Mouse (Mus musculus): ENCODE results near the gene Foxo1. TPM values are rescaled to one million over a fixed set of nuclear protein-coding genes. Genes with fewer than 3 reads are reported as not detected.

Foxo1 gene
- 3.7 TPM in 2 replicates for polyA plus RNA-seq (2016; fragmentation: Nextera tagmentation; extraction: Ambion mirVana)

DNA sequence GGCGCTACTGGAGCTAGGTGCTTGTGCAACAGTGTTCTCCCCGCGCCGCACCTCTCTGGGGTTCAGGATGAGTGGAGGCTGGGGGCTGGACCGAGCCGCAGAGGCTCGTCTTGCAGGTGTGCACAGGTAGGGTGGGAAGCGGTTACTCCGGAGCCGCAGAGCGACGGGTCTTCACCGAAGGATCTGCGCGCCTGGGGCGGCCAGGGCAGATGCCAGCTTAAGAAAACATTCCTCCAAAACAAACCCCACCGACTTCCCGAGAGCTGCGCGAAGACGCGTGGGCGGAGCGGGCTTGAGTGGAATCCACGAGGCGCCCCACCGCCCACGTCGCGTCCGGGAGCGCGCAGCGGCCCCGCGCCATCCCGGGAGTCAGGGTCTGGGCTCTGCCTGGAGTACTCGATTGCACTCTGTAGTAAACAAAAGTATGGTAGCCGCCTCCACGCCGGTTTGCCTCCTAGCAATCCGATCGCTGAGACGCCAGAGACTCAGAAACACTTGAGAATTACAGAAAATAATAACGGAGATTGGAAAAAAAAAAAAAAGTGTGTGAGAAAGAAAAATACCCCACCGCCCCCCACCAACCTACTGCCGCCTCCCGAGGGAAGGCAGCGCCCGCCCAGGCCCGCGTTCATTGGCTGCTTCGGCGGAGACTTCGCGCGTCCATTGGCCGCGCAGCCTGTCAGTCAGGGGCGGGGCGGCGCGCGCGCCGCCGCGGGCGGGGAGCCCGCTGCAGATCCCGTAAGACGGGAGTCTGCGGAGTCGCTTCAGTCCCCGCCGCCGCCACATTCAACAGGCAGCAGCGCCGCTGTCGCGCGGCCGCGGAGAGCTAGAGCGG, at the start of gene Foxo1:
TSS of gene Foxo1 (plus strand) at position 685 of the 835 bp plus-strand sequence.
- Histone ChIP-seq H3K36me3 (replicated peaks) (no peaks in the 10 kb centered on the region), H3K4me3 (peak within 1 kb of the TSS; percentile 82), H3K4me1 (peaks cover 50% of the 10 kb centered on the region), H3K27me3 (replicated peaks; ENCODE audit: low read depth, poor library complexity, severe bottlenecking) (peaks cover 48% of the 10 kb centered on the region), H3K9me3 (no peaks in the 10 kb centered on the region), H3K27ac (replicated peaks) (peak within 1 kb of the TSS; percentile 88)
- peak; percentile 94 for DNase-seq (ENCODE audit: low spot score)
- under 1% methylated on average over 85 of the region's 85 CpGs for WGBS

- no peaks in the 10 kb centered on the region for H3K9me3 ChIP-seq
- no peaks in the 10 kb centered on the region for H3K27me3 ChIP-seq (replicated peaks; ENCODE audit: low read depth, poor library complexity, severe bottlenecking)
- no peak overlapping the region for H3K4me3 ChIP-seq
- H3K27ac ChIP-seq (replicated peaks), result no peak overlapping the region
- H3K36me3 ChIP-seq (replicated peaks), result no peaks in the 10 kb centered on the region
- no peak for DNase-seq (ENCODE audit: low spot score)
- H3K4me1 ChIP-seq, result no peaks in the 10 kb centered on the region
- WGBS, result 87% methylated on average over 7 of the region's 7 CpGs
Observed at GRCm38 (mm10) chr3:52218864-52219263, 49.3 kb upstream of the Foxo1 start.

- WGBS, result 76% methylated on average over 3 of the region's 3 CpGs
- no peaks in the 10 kb centered on the region for H3K9me3 ChIP-seq
- DNase-seq (ENCODE audit: low spot score), result no peak
- no peaks in the 10 kb centered on the region for H3K36me3 ChIP-seq (replicated peaks)
- H3K27me3 ChIP-seq (replicated peaks; ENCODE audit: low read depth, poor library complexity, severe bottlenecking), result no peaks in the 10 kb centered on the region
- no peaks in the 10 kb centered on the region for H3K4me1 ChIP-seq
- no peak overlapping the region for H3K4me3 ChIP-seq
- no peak overlapping the region for H3K27ac ChIP-seq (replicated peaks)
Observed at GRCm38 (mm10) chr3:52221082-52221481, 47.1 kb upstream of the Foxo1 start.

- no peak for DNase-seq (ENCODE audit: low spot score)
- Histone ChIP-seq H3K4me1 (no peaks in the 10 kb centered on the region), H3K4me3 (no peak overlapping the region), H3K27ac (replicated peaks) (no peak overlapping the region), H3K36me3 (replicated peaks) (no peaks in the 10 kb centered on the region), H3K9me3 (no peaks in the 10 kb centered on the region), H3K27me3 (replicated peaks; ENCODE audit: low read depth, poor library complexity, severe bottlenecking) (no peaks in the 10 kb centered on the region)
- WGBS, result 76% methylated on average over 5 of the region's 5 CpGs
Observed at GRCm38 (mm10) chr3:52221931-52222330, 46.2 kb upstream of the Foxo1 start.

- H3K27me3 ChIP-seq (replicated peaks; ENCODE audit: low read depth, poor library complexity, severe bottlenecking), result no peaks in the 10 kb centered on the region
- no peak for DNase-seq (ENCODE audit: low spot score)
- H3K36me3 ChIP-seq (replicated peaks), result no peaks in the 10 kb centered on the region
- 0 out of 2 replicates have a peak, but pooled peaks cover 5% of the 10 kb centered on the region for H3K4me1 ChIP-seq
- no peak overlapping the region for H3K4me3 ChIP-seq
- H3K27ac ChIP-seq (replicated peaks), result no peak overlapping the region
- WGBS, result 85% methylated on average over 4 of the region's 4 CpGs
- H3K9me3 ChIP-seq, result no peaks in the 10 kb centered on the region
Observed at GRCm38 (mm10) chr3:52236488-52236887, 31.6 kb upstream of the Foxo1 start.

GRCm38 (mm10) chr3:52237136-52237535, 31.0 kb upstream of the Foxo1 start:
- 91% methylated on average over 3 of the region's 3 CpGs for WGBS
- Histone ChIP-seq H3K9me3 (no peaks in the 10 kb centered on the region), H3K36me3 (replicated peaks) (no peaks in the 10 kb centered on the region), H3K27ac (replicated peaks) (no peak overlapping the region), H3K4me1 (0 out of 2 replicates have a peak, but pooled peaks cover 5% of the 10 kb centered on the region), H3K27me3 (replicated peaks; ENCODE audit: low read depth, poor library complexity, severe bottlenecking) (no peaks in the 10 kb centered on the region), H3K4me3 (no peak overlapping the region)
- DNase-seq (ENCODE audit: low spot score), result no peak

DNA sequence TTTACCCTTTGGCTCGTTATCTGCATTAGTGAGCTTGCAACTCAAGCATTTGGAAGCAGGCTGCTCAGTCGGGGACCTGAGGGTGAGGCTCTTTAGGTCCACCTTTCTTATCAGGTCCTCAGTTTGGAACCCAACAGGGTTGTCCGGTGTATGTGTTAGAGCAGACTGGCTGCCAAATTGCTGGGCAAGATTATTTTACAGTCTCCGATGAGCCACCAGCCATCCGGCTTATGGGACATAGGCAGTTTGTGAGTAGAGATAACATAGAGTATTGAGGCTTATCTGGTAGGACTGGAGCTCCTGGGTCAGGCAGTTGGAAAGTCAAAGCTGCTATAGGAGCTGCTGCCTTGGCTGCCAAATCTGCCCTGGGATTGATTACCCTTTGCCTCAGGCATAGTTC, 27.1 kb upstream of the Foxo1 start:
- DNase-seq (ENCODE audit: low spot score), result no peak
- WGBS, result 85% methylated on average over 5 of the region's 5 CpGs

GRCm38 (mm10) chr3:52242457-52243105, 25.6 kb upstream of the Foxo1 start:
- DNase-seq (ENCODE audit: low spot score), result peak; percentile 62
- WGBS, result 46% methylated on average over 6 of the region's 6 CpGs
- Histone ChIP-seq H3K9me3 (no peaks in the 10 kb centered on the region), H3K27me3 (replicated peaks; ENCODE audit: low read depth, poor library complexity, severe bottlenecking) (no peaks in the 10 kb centered on the region), H3K4me1 (0 out of 2 replicates have a peak, but pooled peaks cover 5% of the 10 kb centered on the region), H3K27ac (replicated peaks) (no peak overlapping the region), H3K36me3 (replicated peaks) (no peaks in the 10 kb centered on the region), H3K4me3 (no peak overlapping the region)

More for the DNA sequence above, 27.1 kb upstream of the Foxo1 start:
- Histone ChIP-seq H3K27me3 (replicated peaks; ENCODE audit: low read depth, poor library complexity, severe bottlenecking) (no peaks in the 10 kb centered on the region), H3K9me3 (no peaks in the 10 kb centered on the region), H3K36me3 (replicated peaks) (no peaks in the 10 kb centered on the region), H3K4me3 (no peak overlapping the region), H3K4me1 (0 out of 2 replicates have a peak, but pooled peaks cover 5% of the 10 kb centered on the region), H3K27ac (replicated peaks) (no peak overlapping the region)

GRCm38 (mm10) chr3:52243271-52244021, 24.7 kb upstream of the Foxo1 start:
- Histone ChIP-seq H3K36me3 (replicated peaks) (no peaks in the 10 kb centered on the region), H3K27ac (replicated peaks) (no peak overlapping the region), H3K9me3 (no peaks in the 10 kb centered on the region), H3K4me3 (no peak overlapping the region), H3K27me3 (replicated peaks; ENCODE audit: low read depth, poor library complexity, severe bottlenecking) (no peaks in the 10 kb centered on the region), H3K4me1 (0 out of 2 replicates have a peak, but pooled peaks cover 5% of the 10 kb centered on the region)
- peak; percentile 61 for DNase-seq (ENCODE audit: low spot score)
- 61% methylated on average over 12 of the region's 12 CpGs for whole genome bisulfite sequencing

DNA sequence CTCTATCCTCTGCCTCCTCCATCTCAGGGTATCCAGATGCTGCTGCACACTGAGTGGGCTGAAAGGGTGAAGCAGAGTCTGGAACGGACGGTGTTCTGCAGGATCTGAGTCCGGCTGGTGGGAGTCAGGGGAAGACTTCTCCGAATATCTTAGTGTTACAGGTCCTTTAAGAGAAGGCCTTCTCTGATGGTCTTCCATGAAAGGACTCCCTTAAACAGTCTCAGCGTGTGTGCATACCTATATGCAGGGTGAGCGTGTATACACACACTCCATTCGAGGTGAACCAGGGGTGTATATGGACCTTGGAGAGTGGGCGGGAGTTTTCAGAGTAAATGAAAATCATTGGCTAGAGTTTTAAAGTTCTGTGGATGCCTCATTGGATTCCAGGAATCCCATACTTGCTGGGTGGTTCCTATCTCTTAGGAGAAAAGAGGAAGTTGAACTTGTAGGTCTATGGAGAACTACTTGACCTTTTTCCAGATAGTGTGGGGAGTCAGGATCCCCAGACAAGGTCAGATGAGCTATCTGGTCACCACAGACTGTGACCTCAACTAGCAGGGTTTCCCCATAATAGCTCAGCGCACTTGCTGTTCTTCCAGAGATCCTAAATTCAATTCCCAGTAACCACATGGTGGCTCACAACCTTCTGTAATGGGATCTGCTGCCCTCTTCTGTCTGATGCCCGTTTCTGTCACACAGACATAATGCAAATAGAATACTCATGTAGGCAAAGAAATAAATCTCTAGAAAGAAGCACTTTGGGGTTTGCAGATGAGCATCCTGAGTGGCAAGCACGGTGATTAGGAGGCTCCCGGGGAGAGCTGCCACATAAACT, 21.9 kb upstream of the Foxo1 start:
- no peak overlapping the region for H3K27ac ChIP-seq (replicated peaks)
- no peaks in the 10 kb centered on the region for H3K27me3 ChIP-seq (replicated peaks; ENCODE audit: low read depth, poor library complexity, severe bottlenecking)
- H3K9me3 ChIP-seq, result no peaks in the 10 kb centered on the region
- 0 out of 2 replicates have a peak, but pooled peaks cover 2% of the 10 kb centered on the region for H3K4me1 ChIP-seq
- no peak for DNase-seq (ENCODE audit: low spot score)
- H3K36me3 ChIP-seq (replicated peaks), result no peaks in the 10 kb centered on the region
- WGBS, result 83% methylated on average over 12 of the region's 12 CpGs
- no peak overlapping the region for H3K4me3 ChIP-seq

GRCm38 (mm10) chr3:52251184-52251583, 17.0 kb upstream of the Foxo1 start:
- H3K27ac ChIP-seq (replicated peaks), result no peak overlapping the region
- WGBS, result 44% methylated on average over 1 of the region's 1 CpGs
- 0 out of 2 replicates have a peak, but pooled peaks cover 4% of the 10 kb centered on the region for H3K4me1 ChIP-seq
- H3K9me3 ChIP-seq, result no peaks in the 10 kb centered on the region
- no peaks in the 10 kb centered on the region; the same call in 1 of the 2 replicates for H3K27me3 ChIP-seq (replicated peaks; ENCODE audit: low read depth, poor library complexity, severe bottlenecking)
- H3K36me3 ChIP-seq (replicated peaks), result no peaks in the 10 kb centered on the region
- no peak for DNase-seq (ENCODE audit: low spot score)
- no peak overlapping the region for H3K4me3 ChIP-seq
